Mouse (Mus musculus): Measurements from ENCODE around the gene Ypel4.
A peak's percentile ranks its signal among the peaks of the same experiment; 100 is the strongest.
"Not testable (repeated sequence)": the region's sequence is repeated elsewhere in the genome, so short reads cannot be mapped to it uniquely, and the experiment has no call there.

The Ypel4 gene

DNA sequence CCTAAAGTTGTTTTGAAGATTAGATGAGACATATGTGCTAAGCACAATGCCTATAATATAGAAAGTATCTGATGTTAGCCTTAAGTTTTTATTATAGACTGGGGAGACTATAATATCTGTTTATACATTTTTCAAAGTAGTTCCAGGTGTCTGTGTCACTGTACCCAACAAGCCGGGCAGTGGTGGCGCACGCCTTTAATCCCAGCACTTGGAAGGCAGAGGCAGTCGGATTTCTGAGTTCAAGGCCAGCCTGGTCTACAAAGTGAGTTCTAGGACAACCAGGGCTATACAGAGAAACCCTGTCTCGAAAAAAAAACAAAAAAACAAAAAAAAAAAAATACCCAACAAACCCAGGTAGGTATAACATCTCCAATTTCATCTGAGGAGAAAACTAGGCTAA, 5.7 kb upstream of the Ypel4 start:
- not testable (repeated sequence) for DNase-seq

DNA sequence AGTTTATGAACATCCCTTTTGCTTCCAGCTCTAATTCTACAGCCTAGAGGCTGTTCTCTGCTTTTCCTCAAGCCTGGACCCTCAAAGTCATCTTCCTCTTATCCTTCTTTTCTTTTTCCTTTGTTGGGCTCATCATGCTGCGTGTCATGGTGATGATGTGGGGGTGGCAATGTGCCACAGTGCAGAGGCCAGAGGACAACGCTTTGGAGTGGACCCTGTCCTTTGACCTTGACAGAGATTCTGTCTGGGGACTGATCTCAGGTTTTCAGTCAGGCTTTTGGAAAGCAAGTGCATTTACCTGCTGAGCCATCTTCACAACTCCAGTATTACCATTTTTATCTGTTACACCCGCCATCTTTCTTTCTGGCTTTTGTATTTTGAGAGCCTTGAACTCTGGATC, 2.7 kb upstream of the Ypel4 start:
- no peak for DNase-seq

DNA sequence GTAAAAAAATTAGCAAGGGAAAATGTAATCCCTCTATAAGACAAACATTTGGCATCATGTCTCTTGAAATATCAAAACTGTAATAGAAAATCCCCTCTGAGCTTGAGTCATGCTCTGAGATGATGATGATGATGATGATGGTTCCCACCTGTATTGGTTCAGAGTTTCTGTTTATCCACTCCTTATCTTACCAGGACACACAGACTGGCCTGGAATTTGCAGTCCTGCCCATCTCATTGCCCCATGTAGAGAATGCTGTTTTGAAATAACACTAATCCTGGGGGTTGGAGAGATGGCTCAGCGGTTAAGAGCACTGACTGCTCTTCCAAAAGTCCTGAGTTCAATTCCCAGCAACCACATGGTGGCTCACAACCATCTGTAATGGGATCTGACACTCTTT, 1.5 kb upstream of the Ypel4 start:
- DNase-seq = no peak

GRCm38 (mm10) chr2:84734351-84734864, 550 bp downstream of the Ypel4 start:
- DNase-seq = no peak

DNA sequence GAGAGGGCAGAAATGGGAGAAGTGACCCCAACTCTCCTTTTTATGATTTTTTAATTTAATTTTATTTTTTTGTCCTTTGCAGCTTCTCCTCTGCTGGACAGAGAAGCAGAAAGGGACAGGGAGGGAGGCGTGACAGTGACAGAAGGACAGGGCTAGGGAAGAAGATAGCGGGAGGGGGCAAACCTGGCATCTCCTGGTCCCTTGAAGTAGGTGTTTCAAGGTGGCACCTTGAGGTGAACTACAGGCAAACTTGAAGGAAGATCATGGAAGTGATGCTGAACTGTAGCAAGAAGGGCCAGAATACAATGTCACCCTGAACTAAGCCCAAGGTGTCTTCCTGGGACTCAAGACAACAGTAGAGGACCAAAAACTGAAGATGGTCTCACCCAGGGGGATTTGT, 1.1 kb downstream of the Ypel4 start:
- DNase-seq = no peak

DNA sequence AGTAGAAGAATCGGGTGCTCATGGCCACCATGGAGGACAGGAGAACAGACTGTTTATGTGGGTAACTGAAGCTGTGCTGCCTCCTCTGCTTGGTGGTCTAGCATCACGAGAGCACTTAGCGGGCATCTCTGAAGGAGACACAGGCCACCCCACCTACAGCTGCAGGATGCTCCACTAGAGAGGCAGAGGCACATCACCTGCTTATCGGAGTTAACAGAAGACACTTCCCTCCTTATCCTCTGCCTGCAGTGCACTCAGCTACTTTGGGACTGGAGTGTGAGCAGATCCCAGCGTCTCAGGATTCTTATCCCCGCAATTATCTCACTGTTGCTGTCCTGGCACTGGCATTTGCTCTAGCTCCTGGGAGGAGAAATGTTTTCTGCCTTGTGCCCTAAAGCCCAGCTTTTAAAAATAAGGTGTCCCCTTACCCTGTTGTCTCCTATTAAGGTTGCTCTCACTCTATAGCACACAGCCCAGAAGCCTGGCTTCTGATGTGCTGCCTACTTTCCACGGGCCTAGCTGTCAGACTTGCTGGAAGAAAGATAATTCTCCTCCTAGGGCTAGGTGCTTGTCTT, 1.6 kb downstream of the Ypel4 start:
- no peak for DNase-seq

DNA sequence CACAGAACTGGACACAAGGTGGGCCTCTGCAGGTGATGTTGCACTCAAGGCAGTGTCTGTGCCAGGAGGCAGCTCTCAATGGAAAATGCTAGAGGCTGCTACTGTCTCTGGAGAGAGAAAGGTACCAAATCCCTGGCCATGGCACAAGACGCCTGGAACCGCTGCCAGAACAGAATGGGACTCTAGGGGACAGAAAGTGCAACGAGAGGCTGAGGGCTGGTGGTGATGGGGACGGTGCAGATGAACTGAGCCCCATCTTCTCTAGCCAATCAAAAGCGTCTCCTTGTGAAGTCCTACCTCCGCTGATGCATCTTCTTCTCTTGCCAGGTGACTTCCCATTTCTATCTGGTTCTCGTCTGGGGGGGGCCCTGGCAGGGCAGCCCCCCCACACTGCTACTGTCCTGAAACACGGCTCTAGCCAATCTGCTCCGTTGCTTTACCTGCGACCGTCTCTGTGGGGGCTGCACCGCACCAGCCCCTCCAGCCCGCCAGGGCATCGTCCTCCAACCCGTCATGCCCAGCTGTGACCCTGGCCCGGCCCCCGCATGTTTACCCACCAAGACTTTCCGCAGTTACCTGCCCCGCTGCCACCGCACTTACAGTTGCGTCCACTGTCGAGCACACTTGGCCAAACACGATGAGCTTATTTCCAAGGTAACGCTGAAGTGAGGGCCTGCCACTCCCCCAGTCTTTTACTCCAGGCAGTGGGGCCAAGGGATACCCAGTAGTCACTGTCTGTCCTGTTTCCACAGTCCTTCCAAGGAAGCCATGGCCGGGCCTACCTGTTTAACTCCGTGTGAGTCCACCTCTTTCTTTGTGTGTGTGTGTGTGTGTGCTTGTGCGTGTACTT, 2.7 kb downstream of the Ypel4 start:
- peak; percentile 29 for DNase-seq

DNA sequence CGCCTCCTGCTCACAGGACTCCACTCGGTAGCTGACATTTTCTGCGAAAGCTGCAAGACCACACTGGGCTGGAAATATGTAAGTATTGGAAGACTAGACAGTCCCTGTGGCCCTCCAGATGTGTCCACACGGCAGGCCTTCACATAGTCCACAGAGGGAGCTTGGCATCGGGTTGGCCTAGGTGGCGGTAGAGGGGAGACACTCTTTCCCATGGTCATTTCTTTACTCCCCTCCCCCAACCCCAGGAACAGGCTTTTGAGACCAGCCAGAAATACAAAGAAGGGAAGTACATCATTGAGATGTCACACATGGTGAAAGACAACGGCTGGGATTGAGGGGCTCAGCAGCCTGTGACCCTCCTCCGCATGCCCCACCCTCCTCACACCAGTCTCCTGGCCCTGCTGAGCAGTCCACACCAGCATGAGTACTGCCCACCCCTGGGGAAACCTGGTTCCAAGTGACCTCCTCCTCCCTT, 3.6 kb downstream of the Ypel4 start:
- peak; percentile 53 for DNase-seq

DNA sequence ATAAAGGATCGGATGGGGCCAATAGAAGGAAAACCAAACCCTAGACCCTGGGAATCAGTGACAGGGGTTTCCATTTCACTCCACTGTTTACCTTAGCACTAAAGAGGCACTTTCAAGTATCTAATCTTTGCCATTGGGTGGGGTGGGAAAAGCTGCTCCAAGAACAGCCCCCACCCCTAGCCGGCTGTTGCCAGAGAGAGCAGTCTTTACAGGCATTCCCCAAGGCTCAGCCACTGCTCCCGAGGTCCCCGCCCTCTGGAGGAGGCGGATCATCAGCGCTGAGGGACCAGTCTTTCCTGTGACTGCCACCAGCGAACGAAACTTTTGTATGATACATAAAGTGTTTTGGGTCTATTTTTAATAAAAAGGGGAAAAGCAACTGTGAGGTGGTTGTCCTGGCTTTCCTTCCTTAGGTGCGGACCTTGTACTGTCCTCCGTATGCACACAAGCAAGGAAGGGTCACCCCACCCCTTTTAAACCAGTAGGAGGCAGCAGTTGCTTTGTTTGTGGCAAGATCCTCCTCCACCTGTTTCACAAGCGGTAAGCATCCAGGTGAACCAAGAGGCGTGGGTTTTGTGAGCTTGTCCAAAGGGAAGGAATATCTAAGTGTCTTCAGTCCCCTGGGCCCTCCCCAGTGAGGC, 4.5 kb downstream of the Ypel4 start:
- DNase-seq = peak; percentile 68

DNA sequence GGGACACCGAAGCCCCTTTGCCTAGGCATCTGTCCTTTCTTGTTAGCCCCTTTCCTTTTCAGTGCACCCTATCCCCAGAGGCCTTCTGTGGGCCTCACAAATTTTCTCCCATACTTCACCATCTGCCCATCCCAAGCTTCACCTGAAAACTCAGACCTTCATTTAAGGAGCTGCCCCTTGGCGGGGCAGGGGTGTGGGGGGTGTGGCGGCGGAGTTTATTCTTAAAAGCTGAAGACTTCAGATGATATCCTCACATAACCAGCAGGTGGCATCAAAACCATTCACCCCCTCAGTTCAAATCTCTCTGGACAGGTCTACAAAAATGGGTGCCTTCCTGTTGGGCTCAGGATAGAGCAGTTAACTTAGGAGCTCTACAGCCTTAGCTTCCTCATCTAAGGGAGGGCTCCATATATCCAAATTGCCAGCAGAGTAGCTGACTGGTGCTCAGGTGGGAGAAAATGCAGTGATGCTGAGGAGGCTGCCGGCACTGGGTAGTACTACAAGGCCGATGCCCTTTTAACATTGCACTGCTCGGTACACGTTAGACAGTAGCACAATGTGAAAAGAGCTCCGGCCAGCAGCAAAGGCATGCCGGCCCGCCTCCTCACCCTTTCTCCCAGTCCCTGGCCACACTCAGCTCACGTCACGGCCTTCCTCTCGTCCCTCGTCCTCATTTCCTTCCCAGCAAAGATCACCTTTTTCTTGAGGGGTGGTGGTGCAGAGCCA, 6.9 kb downstream of the Ypel4 start:
- DNase-seq = peak; percentile 44

- DNase-seq = peak; percentile 41
Observed at GRCm38 (mm10) chr2:84741841-84742450, 8.1 kb downstream of the Ypel4 start.

DNA sequence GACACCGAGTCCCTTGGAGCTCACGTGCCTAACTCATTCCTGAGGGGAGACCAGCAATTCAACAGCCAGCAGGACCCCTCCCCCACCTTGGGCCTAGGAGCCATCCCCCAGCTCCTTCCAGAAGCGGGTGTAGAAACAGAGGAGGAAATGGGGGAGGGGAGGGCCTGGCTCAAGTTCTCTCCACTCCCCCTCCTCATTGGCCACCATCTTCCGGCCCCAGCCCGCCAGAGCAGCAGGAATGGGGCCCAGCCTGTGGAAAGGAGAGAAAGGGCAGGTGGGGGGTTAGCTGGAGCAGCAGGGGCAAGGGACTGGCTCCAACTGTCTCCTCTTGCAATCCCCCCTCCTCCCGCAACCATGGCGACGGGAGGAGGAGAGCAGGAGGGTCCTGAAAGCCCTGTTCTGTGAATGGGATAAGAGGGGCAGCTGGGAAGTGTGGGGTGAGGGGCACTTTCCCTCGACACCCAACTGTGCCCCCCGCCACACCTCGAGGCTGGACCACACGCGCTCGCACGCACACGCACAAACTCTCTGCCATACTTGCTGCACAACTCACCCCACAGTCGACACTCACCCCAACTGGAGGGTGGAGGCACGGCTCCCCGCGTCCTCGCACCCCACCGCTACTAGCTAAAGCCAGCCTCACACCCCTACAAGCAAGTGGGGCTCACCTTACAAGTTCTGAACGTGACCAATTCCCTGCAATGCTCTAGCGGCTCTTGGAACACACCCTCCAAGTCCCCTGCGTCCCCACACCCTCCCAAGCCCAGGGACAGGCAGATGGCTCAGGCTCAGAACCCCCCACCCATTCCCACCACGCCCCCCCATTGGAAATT, 8.8 kb downstream of the Ypel4 start:
- peak; percentile 86 for DNase-seq

DNA sequence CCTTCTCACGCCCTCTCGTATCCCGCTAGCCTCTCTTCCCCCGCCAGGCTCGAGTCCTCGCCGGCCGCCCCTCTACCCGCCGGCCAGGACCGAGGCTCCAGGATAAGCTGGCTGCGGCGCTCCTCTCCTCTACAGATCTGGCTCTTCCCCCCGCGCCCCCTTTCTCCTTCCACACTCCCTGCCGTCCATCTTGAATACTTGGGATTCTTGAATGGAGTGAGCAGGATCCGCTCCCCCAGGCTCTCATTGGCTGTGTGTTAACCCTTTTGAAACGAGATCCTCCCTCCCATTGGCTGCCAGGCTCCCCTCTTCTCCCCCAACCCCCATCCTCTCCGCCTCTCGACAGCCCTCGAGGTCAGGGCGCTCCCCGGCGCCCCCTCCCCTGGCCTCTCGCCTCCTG, 9.7 kb downstream of the Ypel4 start, which contains the start of gene Gm19426:
Gm19426 (minus strand) TSS at position 95 of the 400 bp plus-strand sequence.
- peak; percentile 89 for DNase-seq

DNA sequence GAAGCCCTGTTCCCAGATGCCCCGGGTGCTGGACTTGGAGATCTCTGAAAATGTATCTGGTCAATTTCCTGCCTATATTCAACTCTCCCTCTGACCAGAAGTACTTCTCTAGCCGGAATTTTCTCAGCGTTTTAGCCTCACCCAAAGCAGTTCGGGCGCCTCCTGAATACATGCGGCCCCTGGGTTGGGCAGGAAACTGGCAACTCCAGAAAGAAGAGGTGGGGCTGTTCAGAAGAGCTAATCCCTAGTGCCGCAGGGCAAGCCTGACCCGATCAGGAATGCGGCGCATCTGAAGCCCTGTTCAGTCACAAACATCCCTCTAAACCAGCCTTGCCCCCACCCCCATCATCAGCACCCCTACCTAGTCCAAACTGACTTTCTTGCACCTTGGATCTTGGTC, 10.3 kb downstream of the Ypel4 start:
- peak; percentile 55 for DNase-seq

GRCm38 (mm10) chr2:84750115-84750514, 16.3 kb downstream of the Ypel4 start:
- peak; percentile 52 for DNase-seq

GRCm38 (mm10) chr2:84756245-84756644, 22.4 kb downstream of the Ypel4 start:
- DNase-seq = no peak

- no peak for DNase-seq
Observed at GRCm38 (mm10) chr2:84757026-84757682, 23.3 kb downstream of the Ypel4 start.

DNA sequence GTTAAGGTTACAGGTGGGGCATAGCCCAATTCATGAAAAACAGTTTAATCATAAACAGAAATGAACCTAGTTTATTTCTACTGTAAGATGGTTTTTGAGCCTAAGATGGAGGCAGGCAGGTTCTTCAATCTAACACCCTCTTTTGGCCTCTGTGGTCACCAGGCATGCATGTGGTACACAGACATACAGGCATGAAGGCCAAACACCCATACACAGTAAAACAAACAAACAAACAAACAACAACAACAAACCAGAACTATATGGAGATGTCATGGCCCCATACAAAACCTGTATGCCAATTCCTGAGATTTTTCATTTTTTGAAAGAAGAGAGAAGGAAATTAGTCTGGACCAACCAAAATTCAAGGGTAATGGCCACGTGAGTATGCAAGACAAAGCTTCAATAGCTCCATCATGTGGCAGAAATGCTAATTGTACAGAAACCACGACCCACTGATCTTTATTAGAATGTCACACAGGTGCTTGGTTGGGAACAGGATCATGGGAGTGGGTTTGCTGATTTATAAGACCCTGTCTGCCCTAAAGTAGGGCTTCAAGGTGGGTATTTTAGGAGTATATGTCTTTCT, 24.8 kb downstream of the Ypel4 start:
- DNase-seq = peak; percentile 62

GRCm38 (mm10) chr2:84760777-84761176, 26.9 kb downstream of the Ypel4 start:
- no peak for DNase-seq

DNA sequence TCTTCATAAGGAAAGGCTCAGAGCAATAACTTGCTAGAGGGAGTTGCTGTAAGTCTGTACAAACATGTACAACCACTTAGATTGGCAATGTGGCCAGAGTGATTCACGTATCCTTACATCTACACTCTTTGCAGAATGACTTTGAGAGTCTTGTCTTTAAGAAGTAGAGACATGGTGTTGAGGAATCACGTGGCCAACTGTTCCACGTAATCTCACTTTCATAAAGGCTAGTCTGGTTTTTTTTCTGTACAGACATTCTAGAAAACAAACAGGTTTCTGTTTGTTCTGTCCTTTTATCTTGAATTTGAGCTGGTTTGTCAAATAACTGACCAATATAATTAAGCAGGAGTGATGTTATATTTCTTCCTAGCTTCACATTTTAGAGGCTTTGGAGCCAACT, 27.5 kb downstream of the Ypel4 start:
- no peak for DNase-seq

- DNase-seq = no peak
Observed at GRCm38 (mm10) chr2:84761840-84762239, 28.0 kb downstream of the Ypel4 start.
